Mouse (Mus musculus): ENCODE results near the gene Son. TPM values are rescaled to one million over a fixed set of nuclear protein-coding genes. Genes with fewer than 3 reads are reported as not detected.
A peak's percentile ranks its signal among the peaks of the same experiment; 100 is the strongest.

Son gene
- polyA plus RNA-seq, 1 experiment from 2014 or later = 132 TPM

GRCm38 (mm10) chr16:91727433-91727832 is 80.1 kb downstream of the Son start:
- no peak for TF ChIP-seq CTCF (IDR thresholded peaks at IDR 0.05)
- 0 out of 2 replicates have a peak, but pooled peaks have one; percentile 11 for TF ChIP-seq EP300 (IDR thresholded peaks at IDR 0.05)

DNA sequence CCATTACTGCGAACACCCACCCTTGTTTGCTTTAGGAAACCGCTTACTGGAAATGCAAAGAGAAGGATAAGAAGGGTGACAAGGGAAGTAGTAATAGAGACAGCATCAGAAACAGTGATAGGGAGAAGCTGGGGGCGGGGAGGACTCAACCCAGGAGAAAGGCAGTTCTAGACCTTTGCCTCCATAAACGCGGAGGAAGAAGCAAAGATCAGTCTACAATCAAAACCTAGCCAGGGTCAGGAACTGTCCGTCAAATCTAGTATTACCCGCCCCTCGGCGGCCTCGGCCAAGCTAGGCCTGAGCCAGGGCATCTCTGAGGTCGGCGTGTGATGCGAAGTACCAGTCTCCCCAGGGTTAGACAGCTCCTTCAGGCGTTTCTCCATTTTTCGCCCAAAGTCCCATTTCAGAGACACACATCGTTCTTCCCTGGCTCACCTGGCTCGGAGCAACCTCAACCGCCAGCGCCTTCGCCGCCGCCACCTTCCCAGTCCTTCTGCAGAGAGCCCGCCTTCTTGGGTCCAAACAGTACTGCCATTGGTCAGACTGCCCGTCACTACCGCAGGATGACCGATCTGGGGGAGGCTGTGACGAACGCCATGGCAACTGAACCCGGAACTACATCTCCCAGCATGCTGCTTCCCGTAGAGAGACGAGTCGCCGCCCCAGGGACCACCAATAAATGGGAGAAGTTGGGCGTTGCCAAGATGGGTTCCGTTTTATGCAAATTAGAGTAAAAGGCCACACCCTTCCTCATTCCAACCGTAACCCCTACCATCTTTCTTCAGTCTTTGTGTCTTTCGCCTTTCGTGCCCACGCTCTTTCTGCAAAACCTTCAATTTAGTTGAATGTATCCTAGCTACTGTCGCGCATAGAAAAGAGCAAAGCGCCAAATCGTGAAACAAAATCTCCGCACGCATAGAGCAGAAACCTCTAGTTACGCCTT is 81.1 kb downstream of the Son start, which contains the start of gene Cryzl1:
Gene Cryzl1, minus strand, starts transcription at position 853 of the 943 bp plus-strand sequence.
- peak; percentile 100 for DNase-seq (ENCODE audit: low spot score)
- H3K4me1 ChIP-seq (ENCODE audit: insufficient read depth, low read depth, low read length) = peaks cover 6% of the 10 kb centered on the region; the same call in 1 of the 2 replicates
- peak; percentile 81 for TF ChIP-seq EP300 (IDR thresholded peaks at IDR 0.05)
- no peak for TF ChIP-seq CTCF (IDR thresholded peaks at IDR 0.05)
- H3K9me3 ChIP-seq (ENCODE audit: low read length) = no peaks in the 10 kb centered on the region
- no peaks in the 10 kb centered on the region for H3K27me3 ChIP-seq (replicated peaks; ENCODE audit: insufficient read depth, low read length)
- ATAC-seq = peak; percentile 94
- peak within 1 kb of the TSS; percentile 59 for H3K9ac ChIP-seq (replicated peaks; ENCODE audit: low read depth)
- peak within 1 kb of the TSS; percentile 81 for H3K4me2 ChIP-seq (replicated peaks; ENCODE audit: low read depth, low read length)
- peak within 1 kb of the TSS; percentile 89 for H3K27ac ChIP-seq (ENCODE audit: low read length)
- 1% methylated on average over 46 of the region's 46 CpGs for WGBS
- H3K36me3 ChIP-seq (ENCODE audit: insufficient read depth, low read length) = no peaks in the 10 kb centered on the region; the same call in 1 of the 2 replicates
- peak within 1 kb of the TSS; percentile 90 for H3K4me3 ChIP-seq (ENCODE audit: low read depth, low read length)

More at GRCm38 (mm10) chr16:91727433-91727832, 80.1 kb downstream of the Son start:
- Histone ChIP-seq H3K4me1 (ENCODE audit: insufficient read depth, low read depth, low read length) (peaks cover 6% of the 10 kb centered on the region; the same call in 1 of the 2 replicates), H3K27ac (ENCODE audit: low read length) (no peak overlapping the region), H3K9me3 (ENCODE audit: low read length) (no peaks in the 10 kb centered on the region), H3K4me2 (replicated peaks; ENCODE audit: low read depth, low read length) (peak overlapping the region; percentile 65), H3K9ac (replicated peaks; ENCODE audit: low read depth) (no peak overlapping the region), H3K27me3 (replicated peaks; ENCODE audit: insufficient read depth, low read length) (no peaks in the 10 kb centered on the region), H3K36me3 (ENCODE audit: insufficient read depth, low read length) (no peaks in the 10 kb centered on the region; the same call in 1 of the 2 replicates), H3K4me3 (ENCODE audit: low read depth, low read length) (no peak overlapping the region)
- DNase-seq (ENCODE audit: low spot score) = peak; percentile 83
- WGBS = 69% methylated on average over 15 of the region's 15 CpGs
- no peak for ATAC-seq

Other genes with a start within 250 kb of the Son start
- gene Il10rb, start 241.3 kb upstream of the Son start, polyA plus RNA-seq (2015; fragmentation: Nextera tagmentation; extraction: Ambion mirVana) = 90.5 and 106 TPM in 2 replicates
- gene Ifnar1, start 162.3 kb upstream of the Son start, polyA plus RNA-seq (2015; fragmentation: Nextera tagmentation; extraction: Ambion mirVana) = 40.3 and 44.9 TPM in 2 replicates
- 64.4 and 78.1 TPM in 2 replicates for gene Ifngr2, start 100.4 kb upstream of the Son start, polyA plus RNA-seq (2015; fragmentation: Nextera tagmentation; extraction: Ambion mirVana)
- 160 and 169 TPM in 2 replicates for gene Tmem50b, start 49.7 kb upstream of the Son start, polyA plus RNA-seq (2015; fragmentation: Nextera tagmentation; extraction: Ambion mirVana)
- 6.1 and 6.2 TPM in 2 replicates for gene Dnajc28, start 28.5 kb upstream of the Son start, polyA plus RNA-seq (2015; fragmentation: Nextera tagmentation; extraction: Ambion mirVana)
- 27.3 and 30.9 TPM in 2 replicates for gene Gart, start 554 bp upstream of the Son start, polyA plus RNA-seq (2015; fragmentation: Nextera tagmentation; extraction: Ambion mirVana)
- 6.0 and 8.0 TPM in 2 replicates for gene Donson, start 41.3 kb downstream of the Son start, polyA plus RNA-seq (2015; fragmentation: Nextera tagmentation; extraction: Ambion mirVana)
- gene Cryzl1, start 81.5 kb downstream of the Son start, polyA plus RNA-seq (2015; fragmentation: Nextera tagmentation; extraction: Ambion mirVana) = 59.3 and 64.8 TPM in 2 replicates
- 9.7 and 12.1 TPM in 2 replicates for gene Itsn1, start 81.8 kb downstream of the Son start, polyA plus RNA-seq (2015; fragmentation: Nextera tagmentation; extraction: Ambion mirVana)